Mouse (Mus musculus) lung, postnatal 36 days (tissue): ENCODE results near the gene Dhx34.

Experiments
- DNase-seq: peaks from one replicate; pipeline ENCODE4 v3.0.0; 2022; ENCODE audit warnings: mixed read lengths

The Dhx34 gene

GRCm38 (mm10) chr7:16208781-16209665 lies 12.8 kb downstream of the Dhx34 start:
- DNase-seq = peak; percentile 21

- DNase-seq = peak; percentile 60
Observed at GRCm38 (mm10) chr7:16207496-16207895, 14.3 kb downstream of the Dhx34 start.

GRCm38 (mm10) chr7:16207076-16207475 lies 14.8 kb downstream of the Dhx34 start:
- DNase-seq = peak; percentile 24

- peak; percentile 26 for DNase-seq
Observed at GRCm38 (mm10) chr7:16204791-16205190, 17.0 kb downstream of the Dhx34 start.

GRCm38 (mm10) chr7:16203505-16203903 lies 18.3 kb downstream of the Dhx34 start:
- DNase-seq = no peak

GRCm38 (mm10) chr7:16202756-16203504 lies 18.9 kb downstream of the Dhx34 start:
- DNase-seq = no peak

- no peak for DNase-seq
Observed at GRCm38 (mm10) chr7:16201136-16201535, 20.7 kb downstream of the Dhx34 start.

GRCm38 (mm10) chr7:16198540-16198939 lies 23.3 kb downstream of the Dhx34 start:
- DNase-seq = no peak

GRCm38 (mm10) chr7:16197166-16197565 lies 24.7 kb downstream of the Dhx34 start:
- no peak for DNase-seq

- DNase-seq = no peak
Observed at GRCm38 (mm10) chr7:16196616-16197015, 25.2 kb downstream of the Dhx34 start.

GRCm38 (mm10) chr7:16193702-16194101 lies 28.1 kb downstream of the Dhx34 start:
- DNase-seq = peak; percentile 6

- DNase-seq = peak; percentile 88
Observed at GRCm38 (mm10) chr7:16192315-16192714, 29.5 kb downstream of the Dhx34 start.

- no peak for DNase-seq
Observed at GRCm38 (mm10) chr7:16187494-16187893, 34.3 kb downstream of the Dhx34 start.

GRCm38 (mm10) chr7:16183663-16184062 lies 38.2 kb downstream of the Dhx34 start:
- DNase-seq = peak; percentile 56

- no peak for DNase-seq
Observed at GRCm38 (mm10) chr7:16178114-16178513, 43.7 kb downstream of the Dhx34 start.

GRCm38 (mm10) chr7:16175542-16175931 lies 46.3 kb downstream of the Dhx34 start:
- DNase-seq = no peak

GRCm38 (mm10) chr7:16174597-16175541 lies 47.0 kb downstream of the Dhx34 start, which contains the start of gene Meis3:
Gene Meis3, plus strand, starts transcription at chr7:16175090.
- DNase-seq = peak; percentile 38

- DNase-seq = no peak
Observed at GRCm38 (mm10) chr7:16173146-16173545, 48.7 kb downstream of the Dhx34 start.

GRCm38 (mm10) chr7:16172586-16173140 lies 49.2 kb downstream of the Dhx34 start:
- no peak for DNase-seq

- no peak for DNase-seq
Observed at GRCm38 (mm10) chr7:16172141-16172581, 49.7 kb downstream of the Dhx34 start.

- no peak for DNase-seq
Observed at GRCm38 (mm10) chr7:16162036-16162435, 59.8 kb downstream of the Dhx34 start.

GRCm38 (mm10) chr7:16161302-16161701 lies 60.5 kb downstream of the Dhx34 start:
- no peak for DNase-seq
